Mouse (Mus musculus) kidney, postnatal 0 days (tissue): ENCODE measurements around the gene Pim3. TPM values are rescaled to one million over a fixed set of nuclear protein-coding genes. Genes with fewer than 3 reads are reported as not detected.

Source experiments
- ATAC-seq: fragments of 200-750 bp; cut with Nextera tagmentation; replicated peaks from 2 replicates; pipeline ENCODE4 v1.8.0; 2017; ENCODE audit warnings: low read depth, moderate number of reproducible peaks, moderate TSS enrichment, moderate library complexity; ENCODE audit not compliant: low FRiP score
- DNase-seq: peaks from one replicate; pipeline ENCODE4 v3.0.0-alpha.2; 2016; ENCODE audit warnings: low spot score
- H3K27ac ChIP-seq: fragments of 300-500 bp; sonication (generic); 2 replicates; pipeline ENCODE4 v1.5.1; 2014; ENCODE audit warnings: mild to moderate bottlenecking
- H3K27me3 ChIP-seq: fragments of 300-500 bp; sonication (generic); 2 replicates; pipeline ENCODE4 v1.6.1; 2014; ENCODE audit warnings: low read length, mixed read lengths; ENCODE audit not compliant: insufficient read depth
- H3K36me3 ChIP-seq: fragments of 300-500 bp; sonication (generic); 2 replicates; pipeline ENCODE4 v1.6.1; 2014; ENCODE audit warnings: low read length, mixed read lengths; ENCODE audit not compliant: insufficient read depth
- H3K4me1 ChIP-seq: fragments of 300-500 bp; sonication (generic); replicated peaks from 2 replicates; pipeline ENCODE4 v1.6.1; 2014; ENCODE audit warnings: antibody characterized with exemption, low read length, mixed read lengths; ENCODE audit not compliant: insufficient read depth
- H3K4me2 ChIP-seq: fragments of 300-500 bp; sonication (generic); 2 replicates; pipeline ENCODE4 v1.6.1; 2014; ENCODE audit warnings: mild to moderate bottlenecking, low read length, moderate library complexity, mixed read lengths
- H3K4me3 ChIP-seq: fragments of 300-500 bp; sonication (generic); replicated peaks from 2 replicates; pipeline ENCODE4 v1.5.1; 2014; ENCODE audit warnings: low read depth, low read length
- H3K9ac ChIP-seq: fragments of 300-500 bp; sonication (generic); 2 replicates; pipeline ENCODE4 v1.6.1; 2014; ENCODE audit warnings: low read depth, low read length
- H3K9me3 ChIP-seq: fragments of 300-500 bp; sonication (generic); replicated peaks from 2 replicates; pipeline ENCODE4 v1.6.1; 2016; ENCODE audit warnings: low read length, inconsistent platforms, mixed read lengths
- CTCF ChIP-seq: IDR thresholded peaks from 2 replicates; pipeline ENCODE4 v1.5.1; 2016; ENCODE audit warnings: antibody characterized with exemption, low read depth, mild to moderate bottlenecking, moderate library complexity
- WGBS: fragments of 180-500 bp; shearing (Covaris S2); extraction: QIAGEN DNeasy Blood & Tissue Kit; methylation state at CpG from one replicate; pipeline ENCODE4 v1.1.7; 2014; 5-methylcytosine and 5-hydroxymethylcytosine counted together
- polyA plus RNA-seq: library from polyadenylated mRNA; unstranded; fragments of >200 nt; fragmentation: Nextera tagmentation; extraction: Ambion mirVana; gene quantifications from 2 replicates; pipeline ENCODE4 v1.2.1, GENCODE M21; 2015

Pim3 gene
- polyA plus RNA-seq, 1 experiment from 2014 or later = 88.6 TPM

- WGBS = 55% methylated on average over 14 of the region's 14 CpGs
- H3K27me3 ChIP-seq = no peaks in the 10 kb centered on the region
- peak overlapping the region; percentile 91 for H3K4me2 ChIP-seq
- DNase-seq (no peak), ATAC-seq (no peak)
- H3K9me3 ChIP-seq = no peaks in the 10 kb centered on the region
- peaks cover 23% of the 10 kb centered on the region for H3K36me3 ChIP-seq
- peak overlapping the region; percentile 96 for H3K27ac ChIP-seq
- TF ChIP-seq CTCF = no peak
- peak overlapping the region; percentile 89; the same call in 1 of the 2 replicates for H3K9ac ChIP-seq
- H3K4me3 ChIP-seq = peak overlapping the region; percentile 83
- peaks cover 42% of the 10 kb centered on the region for H3K4me1 ChIP-seq
Measured at GRCm38 (mm10) chr15:88865061-88865460, 3.1 kb downstream of the Pim3 start.

- H3K27me3 ChIP-seq = no peaks in the 10 kb centered on the region
- H3K4me3 ChIP-seq = no peak overlapping the region
- 69% methylated on average over 4 of the region's 4 CpGs for WGBS
- no peak for DNase-seq
- TF ChIP-seq CTCF = no peak
- H3K4me2 ChIP-seq = peak overlapping the region; percentile 91
- H3K9me3 ChIP-seq = no peaks in the 10 kb centered on the region
- no peak for ATAC-seq
- peaks cover 40% of the 10 kb centered on the region for H3K4me1 ChIP-seq
- H3K9ac ChIP-seq = peak overlapping the region; percentile 44; the same call in 1 of the 2 replicates
- peak overlapping the region; percentile 87 for H3K27ac ChIP-seq
- peaks cover 23% of the 10 kb centered on the region for H3K36me3 ChIP-seq
Measured at GRCm38 (mm10) chr15:88865888-88866695, 4.1 kb downstream of the Pim3 start.

GRCm38 (mm10) chr15:88866934-88867356 is 5.0 kb downstream of the Pim3 start:
- no peak for DNase-seq
- H3K36me3 ChIP-seq = peaks cover 23% of the 10 kb centered on the region
- peak overlapping the region; percentile 44; the same call in 1 of the 2 replicates for H3K9ac ChIP-seq
- H3K9me3 ChIP-seq = no peaks in the 10 kb centered on the region
- peak overlapping the region; percentile 87 for H3K27ac ChIP-seq
- H3K4me3 ChIP-seq = no peak overlapping the region
- H3K27me3 ChIP-seq = no peaks in the 10 kb centered on the region
- 30% methylated on average over 7 of the region's 7 CpGs for WGBS
- H3K4me1 ChIP-seq = peaks cover 35% of the 10 kb centered on the region
- peak overlapping the region; percentile 91; the same call in 1 of the 2 replicates for H3K4me2 ChIP-seq
- ATAC-seq = no peak
- TF ChIP-seq CTCF = no peak

GRCm38 (mm10) chr15:88867368-88868023 is 5.5 kb downstream of the Pim3 start:
- H3K4me1 ChIP-seq = peaks cover 35% of the 10 kb centered on the region
- ATAC-seq (peak; percentile 19), DNase-seq (peak; percentile 80)
- H3K9me3 ChIP-seq = no peaks in the 10 kb centered on the region
- H3K4me3 ChIP-seq = no peak overlapping the region
- WGBS = 19% methylated on average over 5 of the region's 5 CpGs
- 0 out of 2 replicates have a peak overlapping the region, but pooled peaks have one; percentile 7 for H3K4me2 ChIP-seq
- H3K27me3 ChIP-seq = no peaks in the 10 kb centered on the region
- peaks cover 23% of the 10 kb centered on the region for H3K36me3 ChIP-seq
- H3K9ac ChIP-seq = 0 out of 2 replicates have a peak overlapping the region, but pooled peaks have one; percentile 44
- peak overlapping the region; percentile 87 for H3K27ac ChIP-seq
- TF ChIP-seq CTCF = no peak

GRCm38 (mm10) chr15:88868024-88868742 is 6.2 kb downstream of the Pim3 start:
- Histone ChIP-seq H3K27me3 (no peaks in the 10 kb centered on the region), H3K4me2 (no peak overlapping the region), H3K4me1 (peaks cover 35% of the 10 kb centered on the region), H3K9ac (no peak overlapping the region), H3K27ac (peak overlapping the region; percentile 87), H3K9me3 (no peaks in the 10 kb centered on the region), H3K36me3 (peaks cover 23% of the 10 kb centered on the region), H3K4me3 (no peak overlapping the region)
- 72% methylated on average over 6 of the region's 6 CpGs for WGBS
- DNase-seq = peak; percentile 50
- ATAC-seq = peak; percentile 44
- TF ChIP-seq CTCF = no peak
